Mouse (Mus musculus): Measurements from ENCODE around the gene Plekhf1.
A peak's percentile ranks its signal among the peaks of the same experiment; 100 is the strongest.

The Plekhf1 gene

DNA sequence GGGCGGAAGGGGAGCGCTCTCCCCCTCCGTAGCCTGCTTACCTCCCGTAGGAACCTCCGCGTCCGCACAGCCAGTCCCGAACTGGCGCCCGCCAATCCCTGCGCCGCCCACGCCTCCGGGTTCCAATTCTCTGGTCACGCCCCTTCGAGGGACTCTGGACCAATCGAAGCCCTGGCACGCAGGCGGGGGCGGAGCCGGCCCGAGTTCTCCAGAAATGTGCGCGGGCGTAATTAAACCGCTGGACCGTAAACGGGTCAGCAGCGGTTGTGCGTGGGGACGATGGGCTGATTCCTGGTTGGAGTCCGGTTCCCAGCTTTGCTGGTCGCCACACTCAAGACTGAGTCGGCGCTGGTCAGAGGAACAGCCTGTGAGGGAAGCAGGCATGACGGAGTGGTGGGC, at the start of gene Plekhf1:
TSS of gene Plekhf1 (minus strand) at position 117 of the 399 bp plus-strand sequence.
- DNase-seq (ENCODE audit: inconsistent ontology term) = peak; percentile 100

- DNase-seq (ENCODE audit: inconsistent ontology term) = peak; percentile 92
Observed at GRCm38 (mm10) chr7:38272551-38272950, 44.7 kb upstream of the Plekhf1 start.

GRCm38 (mm10) chr7:38271859-38272258, 44.0 kb upstream of the Plekhf1 start:
- DNase-seq (ENCODE audit: inconsistent ontology term) = peak; percentile 24

DNA sequence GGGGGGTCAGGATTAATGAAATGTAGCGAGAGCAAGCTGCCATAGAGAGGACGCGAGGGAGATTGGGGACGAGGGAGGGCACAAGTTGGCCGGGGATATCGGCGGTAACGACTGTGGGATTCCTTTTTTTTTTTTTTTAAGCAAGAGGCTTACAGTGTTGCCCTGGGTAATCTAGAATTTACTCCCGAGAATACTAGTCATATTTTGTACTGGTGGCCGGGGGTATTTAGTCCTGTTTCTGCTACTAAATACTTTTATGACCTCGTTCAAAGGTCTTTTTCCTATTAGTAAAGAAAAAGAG, 43.6 kb upstream of the Plekhf1 start:
- no peak for DNase-seq (ENCODE audit: inconsistent ontology term)

DNA sequence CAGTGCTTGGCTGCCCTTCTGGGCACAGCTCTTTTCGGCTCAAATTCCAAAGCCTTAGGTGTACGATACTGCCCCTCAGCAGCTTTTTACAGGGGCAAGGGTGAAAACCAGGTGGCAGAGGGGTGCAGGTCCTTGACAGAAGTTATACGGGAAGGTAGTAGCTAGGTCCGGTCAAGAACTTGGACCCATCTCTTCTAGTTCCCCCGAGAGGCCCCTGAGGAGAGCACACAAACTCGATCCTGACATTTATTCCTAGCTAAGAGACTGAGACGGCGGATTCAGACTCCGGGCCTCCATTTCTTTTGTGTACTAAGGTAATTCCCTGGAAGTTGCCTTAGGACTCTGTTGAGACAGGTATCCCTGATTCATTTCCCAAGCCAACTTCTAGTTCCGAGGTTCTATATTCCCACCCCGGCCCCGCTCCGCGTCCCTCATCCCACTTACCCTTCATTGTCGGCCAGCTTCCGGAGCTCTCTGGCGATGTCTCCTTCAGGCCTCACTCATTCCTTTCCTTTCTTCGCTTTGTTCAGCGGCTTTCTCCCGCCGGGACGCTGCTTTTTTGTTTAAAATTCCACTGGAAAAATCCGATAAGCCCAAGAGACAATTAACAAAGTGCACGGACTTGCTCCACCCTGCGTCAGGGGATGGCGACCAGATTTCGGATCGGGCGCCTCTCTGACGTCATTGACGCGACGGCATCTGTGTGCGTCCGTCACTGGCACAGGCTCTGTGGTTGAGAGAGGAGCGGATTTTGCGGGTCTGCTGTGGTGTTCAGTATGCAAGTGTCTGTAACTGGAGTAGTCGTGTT, 43.1 kb upstream of the Plekhf1 start, which contains the start of gene Pop4:
TSS of gene Pop4 (minus strand) at position 721 of the 808 bp plus-strand sequence.
- peak; percentile 90 for DNase-seq (ENCODE audit: inconsistent ontology term)

DNA sequence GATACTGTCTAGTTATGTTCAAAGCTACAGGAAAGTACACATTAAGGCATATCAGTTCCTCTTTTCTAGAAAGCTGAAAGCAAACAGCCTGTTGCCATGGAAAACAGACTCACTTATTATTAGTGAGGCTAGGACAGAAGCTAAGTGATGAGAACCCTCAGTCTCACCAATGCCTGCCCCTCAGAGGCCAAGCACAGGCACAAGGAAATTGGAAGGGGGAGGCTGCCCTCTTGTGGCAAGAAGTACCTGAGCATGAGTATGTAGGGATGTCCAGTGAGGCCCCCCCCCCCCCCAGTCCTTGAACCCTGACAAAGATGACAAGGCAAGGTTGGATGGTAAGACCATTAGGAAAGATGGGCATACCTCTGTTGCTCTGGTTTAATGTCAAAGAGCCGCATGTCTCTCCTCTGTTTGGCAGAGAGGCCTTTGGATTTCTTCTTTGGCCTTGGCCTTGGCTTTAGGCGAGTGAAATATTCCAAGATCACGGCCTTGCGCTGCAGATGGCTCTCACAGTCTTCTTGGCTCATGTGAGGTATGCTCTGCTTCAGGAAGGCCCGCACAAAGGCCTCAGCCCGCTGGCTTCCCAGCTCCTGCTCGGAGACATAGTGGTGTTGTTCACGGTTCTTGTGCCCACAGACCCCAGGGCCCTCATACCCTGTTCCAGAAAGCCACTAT, 39.3 kb upstream of the Plekhf1 start:
- peak; percentile 75 for DNase-seq (ENCODE audit: inconsistent ontology term)

- peak; percentile 67 for DNase-seq (ENCODE audit: inconsistent ontology term)
Observed at GRCm38 (mm10) chr7:38262406-38262805, 34.6 kb upstream of the Plekhf1 start.

DNA sequence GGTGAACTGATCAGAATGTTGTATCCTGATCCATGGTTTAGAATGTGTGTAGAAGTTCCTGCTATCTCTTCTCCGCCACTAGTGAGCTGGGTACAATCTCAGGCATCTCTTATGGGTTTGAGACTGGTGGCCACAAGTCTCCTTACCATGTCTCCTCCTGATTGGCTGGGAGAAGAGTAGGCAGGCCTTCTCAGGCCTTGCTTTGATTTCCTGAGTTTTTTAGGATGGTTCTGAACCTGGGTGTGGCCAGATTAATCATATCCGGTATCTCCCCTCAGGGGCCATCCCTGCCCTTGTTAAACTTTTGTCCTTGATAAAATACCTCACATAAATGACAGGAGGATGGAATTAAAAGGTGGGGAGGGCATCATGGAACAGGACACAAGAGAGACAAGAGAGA, 31.8 kb upstream of the Plekhf1 start:
- no peak for DNase-seq (ENCODE audit: inconsistent ontology term)

DNA sequence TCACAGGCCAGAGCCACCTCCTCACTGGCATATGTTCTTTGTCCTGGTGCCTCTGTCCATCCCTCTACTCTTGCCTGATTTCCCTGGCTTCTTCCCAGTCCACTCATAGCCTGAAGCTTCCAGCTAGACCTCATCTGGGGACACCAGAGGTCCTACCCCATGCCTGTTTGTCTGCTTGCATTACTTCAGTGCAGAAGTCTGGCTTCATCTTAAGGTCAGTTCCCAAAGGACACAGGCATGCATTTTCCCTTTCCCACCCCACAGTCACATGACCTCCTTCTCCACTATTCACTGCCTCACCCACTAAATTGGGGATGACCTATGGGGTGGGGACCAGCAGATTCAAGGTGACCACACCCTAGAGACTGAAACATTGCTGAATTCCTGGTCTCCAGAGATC, 25.6 kb upstream of the Plekhf1 start:
- DNase-seq (ENCODE audit: inconsistent ontology term) = no peak

GRCm38 (mm10) chr7:38251494-38252216, 23.8 kb upstream of the Plekhf1 start:
- peak; percentile 81 for DNase-seq (ENCODE audit: inconsistent ontology term)

GRCm38 (mm10) chr7:38242417-38242816, 14.6 kb upstream of the Plekhf1 start:
- DNase-seq (ENCODE audit: inconsistent ontology term) = no peak

GRCm38 (mm10) chr7:38237140-38237539, 9.3 kb upstream of the Plekhf1 start:
- DNase-seq (ENCODE audit: inconsistent ontology term) = no peak

- no peak for DNase-seq (ENCODE audit: inconsistent ontology term)
Observed at GRCm38 (mm10) chr7:38236400-38237105, 8.7 kb upstream of the Plekhf1 start.

DNA sequence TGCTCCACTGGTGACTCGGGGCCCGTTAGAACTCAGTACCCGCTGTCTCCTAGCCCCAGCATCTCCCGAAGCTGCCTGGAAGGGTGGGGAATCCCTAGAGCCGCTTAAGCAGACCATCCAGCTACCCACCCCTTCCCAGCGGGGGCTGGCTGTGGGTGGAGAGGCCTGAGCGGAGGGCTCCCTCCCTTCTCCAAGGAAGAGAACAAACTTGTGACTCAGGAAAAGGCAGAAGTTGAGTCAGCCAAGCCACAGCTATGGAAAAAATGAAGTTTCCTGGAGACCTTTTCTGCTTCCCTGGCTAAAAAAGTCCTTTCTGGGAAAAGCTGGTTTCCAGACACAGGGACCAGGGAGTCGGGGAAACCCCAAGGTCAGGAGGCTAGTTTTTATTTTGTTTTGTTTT, 2.5 kb upstream of the Plekhf1 start:
- DNase-seq (ENCODE audit: inconsistent ontology term) = peak; percentile 97

DNA sequence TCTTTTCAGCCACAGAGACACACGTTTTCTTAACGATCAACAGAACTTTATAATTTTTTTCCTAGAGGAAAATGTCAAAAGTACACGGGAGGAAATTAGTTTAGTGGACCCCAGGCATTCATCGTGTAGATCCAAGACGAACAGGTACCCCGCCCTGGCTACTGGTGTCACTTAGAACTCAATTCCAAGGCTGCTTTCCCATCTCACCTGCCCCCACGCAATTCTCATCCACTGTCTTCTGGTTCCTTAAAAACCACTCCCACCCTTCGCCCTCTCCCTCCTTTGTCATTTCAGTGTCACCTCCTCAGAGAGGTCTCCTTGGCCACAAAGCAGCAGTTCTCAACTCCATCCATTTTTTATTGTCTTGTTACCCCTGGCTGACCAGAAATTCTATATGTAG, 513 bp upstream of the Plekhf1 start:
- no peak for DNase-seq (ENCODE audit: inconsistent ontology term)

GRCm38 (mm10) chr7:38227181-38227899, 476 bp downstream of the Plekhf1 start:
- peak; percentile 97 for DNase-seq (ENCODE audit: inconsistent ontology term)

GRCm38 (mm10) chr7:38226226-38226625, 1.6 kb downstream of the Plekhf1 start:
- DNase-seq (ENCODE audit: inconsistent ontology term) = no peak

DNA sequence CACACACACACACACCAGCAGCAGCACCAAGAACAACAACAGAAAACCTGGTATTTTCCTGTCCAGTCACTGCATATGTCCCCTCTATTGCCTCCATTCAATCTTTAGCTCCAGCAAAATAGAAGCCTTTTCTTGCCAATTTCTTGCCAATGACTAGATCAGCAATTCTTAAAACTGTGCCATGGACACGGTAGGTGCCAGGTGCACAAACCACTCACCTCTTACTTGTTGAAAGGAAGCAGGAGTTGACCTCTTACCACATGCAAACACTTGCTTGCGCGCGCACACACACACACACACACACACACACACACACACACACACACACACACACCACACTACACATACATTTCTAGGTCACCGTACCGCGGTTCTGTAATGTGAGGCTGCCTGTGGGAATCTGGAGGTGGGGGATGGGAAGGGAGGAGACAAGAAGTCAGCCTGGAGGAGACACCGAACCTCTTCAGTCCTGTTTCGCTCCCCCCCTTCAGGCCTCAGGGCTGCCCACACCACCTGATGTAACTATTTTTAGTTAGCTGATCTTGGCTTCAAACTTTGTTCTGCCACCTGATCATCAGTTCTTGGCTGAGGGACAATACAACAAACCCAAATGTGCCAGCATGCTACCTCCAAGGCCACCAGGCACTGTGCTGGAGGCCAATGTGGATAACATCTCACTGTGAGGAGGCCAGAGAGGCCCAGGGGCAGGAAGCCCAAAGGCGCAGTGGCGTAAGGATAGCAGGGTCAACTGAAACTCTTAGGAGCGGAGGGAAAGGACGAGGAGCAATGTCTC, 3.0 kb downstream of the Plekhf1 start:
- DNase-seq (ENCODE audit: inconsistent ontology term) = no peak

- no peak for DNase-seq (ENCODE audit: inconsistent ontology term)
Observed at GRCm38 (mm10) chr7:38220866-38221265, 7.0 kb downstream of the Plekhf1 start.

GRCm38 (mm10) chr7:38219526-38219925, 8.3 kb downstream of the Plekhf1 start:
- DNase-seq (ENCODE audit: inconsistent ontology term) = no peak
